Mouse (Mus musculus) layer of hippocampus, adult 8-10 months (tissue): ENCODE data around the gene Tmem238. TPM values are rescaled to one million over a fixed set of nuclear protein-coding genes. Genes with fewer than 3 reads are reported as not detected.
"Not testable (repeated sequence)": the region's sequence is repeated elsewhere in the genome, so short reads cannot be mapped to it uniquely, and the experiment has no call there.

Experiments used
- DNase-seq, 2 experiments: peaks; one replicate each; pipeline ENCODE4 v3.0.0; 2022; ENCODE audit warnings: low spot score in 2 of 2
- total RNA-seq, 4 experiments: library from RNA; stranded (reverse); gene quantifications; 2 replicates each; pipeline ENCODE4 v1.2.4; 2022

Tmem238 gene
- total RNA-seq, result 1 to 10 TPM; 1.2 to 3.7 (median 2.0) TPM

DNA sequence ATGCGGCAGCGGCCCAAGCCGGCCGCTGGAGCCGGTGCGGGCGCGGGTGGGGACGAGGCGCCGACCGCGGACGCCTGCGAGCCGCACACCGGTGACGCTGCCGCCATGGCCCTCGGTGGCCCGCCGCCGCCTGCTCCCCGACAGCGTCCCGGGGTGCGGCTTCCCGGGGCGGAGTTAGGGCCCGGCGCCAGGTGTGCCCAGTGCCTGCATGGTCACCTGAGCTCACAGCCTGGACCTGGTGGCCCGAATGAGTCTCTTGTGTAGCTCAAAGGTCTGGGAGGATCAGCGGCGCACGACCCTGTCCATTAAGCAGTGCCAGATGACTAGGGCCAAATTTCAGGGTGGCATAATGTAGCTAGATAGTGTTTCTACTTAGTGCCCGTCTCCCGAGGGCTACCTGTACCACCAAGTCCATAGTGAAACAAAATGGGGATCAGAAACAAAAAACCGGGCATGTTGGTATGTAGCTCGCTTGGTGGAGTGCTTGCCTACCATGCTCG, at the start of gene Tmem238:
Gene Tmem238, minus strand, starts transcription at position 221 of the 500 bp plus-strand sequence.
- no peak for DNase-seq

DNA sequence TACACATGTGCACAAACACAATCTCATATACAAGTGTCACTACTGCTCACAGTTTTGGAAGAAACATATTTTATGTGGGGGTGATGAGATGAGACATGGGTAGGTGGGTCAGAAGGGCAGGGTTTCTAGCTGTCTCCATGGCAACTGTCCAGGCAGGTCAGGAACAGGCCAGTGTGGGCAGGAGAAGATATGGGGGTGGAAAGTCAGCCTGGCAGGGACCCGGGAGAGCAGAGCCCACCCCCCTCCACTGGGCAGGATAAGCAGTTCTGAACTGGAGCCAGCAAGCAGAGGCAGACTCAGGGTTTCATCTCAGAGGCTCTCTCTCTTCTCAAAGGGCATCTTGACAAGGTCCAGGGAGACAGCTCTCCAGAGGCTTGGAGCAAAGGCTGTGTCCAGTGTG, 48.2 kb upstream of the Tmem238 start:
- no peak for DNase-seq

DNA sequence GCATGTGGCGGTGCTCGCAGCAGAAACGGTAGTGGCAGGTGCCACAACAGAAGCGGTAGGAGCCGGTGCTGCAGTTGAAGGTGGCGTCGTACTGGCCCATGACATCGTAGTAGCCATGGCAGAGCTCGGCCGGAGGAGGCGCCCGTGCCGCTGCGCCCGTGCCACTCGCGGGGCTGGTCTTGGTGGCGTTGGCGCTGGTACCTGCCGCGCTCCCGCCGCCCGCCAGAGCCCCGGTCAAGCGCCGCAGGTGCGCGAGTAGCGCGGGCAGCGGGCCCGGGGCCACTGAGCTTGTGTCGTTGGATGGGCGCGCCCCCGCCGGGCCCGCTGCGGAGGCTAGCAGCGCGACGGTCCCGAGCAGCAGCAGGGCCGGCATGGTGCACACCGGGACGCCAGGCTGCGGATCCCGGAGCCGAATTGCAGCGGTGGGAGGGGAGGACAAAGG, 46.9 kb upstream of the Tmem238 start:
- DNase-seq, result no peak

DNA sequence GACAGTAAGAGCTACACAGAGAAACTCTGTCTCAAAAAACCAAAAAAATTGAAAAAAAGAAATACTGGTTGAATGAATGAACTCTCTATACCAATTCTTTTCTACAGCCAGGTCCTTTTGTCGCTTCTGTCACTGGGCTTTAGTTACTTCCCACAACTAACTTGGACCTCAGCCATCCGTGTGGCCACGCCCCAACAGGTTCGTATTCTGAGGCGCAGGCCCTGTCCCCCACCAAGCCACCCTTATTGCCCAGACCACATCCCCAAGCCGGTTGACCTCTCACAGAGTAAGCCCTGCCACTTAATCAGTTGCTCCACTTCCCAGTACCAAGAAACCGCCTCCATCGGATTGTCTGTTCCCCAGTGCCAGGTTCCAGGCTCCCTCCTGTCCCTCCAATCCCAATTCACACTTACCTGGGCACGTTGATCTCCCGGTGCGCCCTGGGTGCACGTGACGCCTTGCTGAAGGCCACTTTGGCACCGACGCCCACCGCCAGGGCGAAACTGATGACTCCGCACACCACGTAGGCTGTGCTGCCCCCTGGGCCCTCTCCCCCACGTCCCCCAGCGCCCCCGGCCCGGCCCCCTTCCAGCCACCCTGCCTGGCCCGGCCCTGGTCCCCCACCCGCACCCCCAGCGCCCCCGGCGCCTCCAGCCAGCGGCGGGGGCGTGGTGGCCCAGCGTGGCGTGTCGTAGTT, 46.3 kb upstream of the Tmem238 start:
- no peak for DNase-seq

DNA sequence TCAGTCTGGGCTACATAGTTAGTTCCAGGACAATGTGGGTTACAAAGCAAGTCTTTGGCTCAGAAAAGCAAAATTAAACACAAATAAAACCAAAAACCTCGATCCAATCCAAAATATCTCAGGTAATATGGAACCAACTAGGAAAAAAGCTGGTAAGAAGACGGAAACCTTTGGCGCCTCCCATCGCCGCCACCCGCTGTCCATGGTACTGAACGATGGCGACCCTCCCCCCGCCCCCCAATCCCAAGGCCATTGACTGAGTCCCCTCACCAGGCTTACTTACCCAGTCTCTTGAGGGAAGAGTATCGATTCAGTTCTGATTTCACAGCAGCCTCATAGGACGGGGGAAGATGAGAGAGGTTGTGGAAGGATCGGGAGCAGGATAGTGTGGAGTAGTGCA, 41.0 kb upstream of the Tmem238 start:
- DNase-seq, result no peak

DNA sequence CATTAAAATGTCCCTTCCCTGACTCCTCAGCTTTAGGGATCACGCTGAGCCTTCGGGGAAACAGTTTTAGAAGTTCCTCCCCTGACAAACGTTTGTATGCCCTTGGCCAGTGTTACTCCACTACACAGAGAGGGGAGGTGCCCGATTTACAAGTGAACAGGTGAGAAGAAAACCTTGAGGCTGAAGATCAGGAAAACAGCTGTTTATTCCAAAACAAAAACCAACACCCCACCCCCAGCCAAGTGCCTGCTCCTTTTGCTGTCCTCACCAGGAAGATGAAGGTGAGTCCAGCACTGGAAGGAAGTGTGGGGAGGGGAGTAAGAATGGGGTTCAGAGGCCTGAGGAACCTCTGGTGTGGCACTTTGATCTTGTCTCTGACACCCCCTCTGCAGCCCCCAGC, 35.9 kb upstream of the Tmem238 start:
- DNase-seq, result no peak

DNA sequence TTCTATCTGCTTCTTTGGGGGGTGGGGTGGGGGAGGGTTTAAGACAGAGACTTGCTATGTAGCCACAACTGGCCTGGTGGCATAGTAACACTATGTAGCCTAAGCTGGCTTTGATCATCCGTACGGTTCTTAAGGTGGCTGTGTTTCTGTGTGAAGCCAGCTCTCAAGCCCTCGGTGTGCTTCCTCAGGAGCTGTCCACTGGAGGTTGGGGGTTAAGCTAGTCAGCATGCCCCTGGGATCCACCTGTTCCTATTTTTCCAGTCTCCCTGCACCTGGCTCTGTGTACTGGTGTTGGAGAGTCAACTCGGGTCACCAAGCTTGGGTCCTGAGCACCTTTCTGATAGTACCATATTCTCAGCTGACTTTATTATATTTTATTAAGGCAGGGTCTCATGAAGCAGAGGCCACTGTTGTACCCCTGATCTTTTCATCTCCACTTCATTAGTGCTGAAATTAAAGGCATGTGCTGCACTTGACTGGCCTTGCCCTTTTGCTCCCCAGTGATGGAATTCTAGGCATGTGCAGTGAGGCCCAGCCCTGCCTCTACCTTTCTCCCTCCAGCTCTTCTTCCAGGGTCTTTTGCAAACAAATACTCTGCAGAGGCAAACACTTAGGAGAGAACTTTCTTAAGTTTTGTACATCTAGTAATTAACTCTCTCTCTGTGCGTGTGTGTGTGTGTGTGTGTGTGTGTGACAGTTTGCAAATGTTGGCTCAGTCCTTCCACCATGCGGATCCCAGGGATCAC, 32.9 kb upstream of the Tmem238 start:
- no peak for DNase-seq

DNA sequence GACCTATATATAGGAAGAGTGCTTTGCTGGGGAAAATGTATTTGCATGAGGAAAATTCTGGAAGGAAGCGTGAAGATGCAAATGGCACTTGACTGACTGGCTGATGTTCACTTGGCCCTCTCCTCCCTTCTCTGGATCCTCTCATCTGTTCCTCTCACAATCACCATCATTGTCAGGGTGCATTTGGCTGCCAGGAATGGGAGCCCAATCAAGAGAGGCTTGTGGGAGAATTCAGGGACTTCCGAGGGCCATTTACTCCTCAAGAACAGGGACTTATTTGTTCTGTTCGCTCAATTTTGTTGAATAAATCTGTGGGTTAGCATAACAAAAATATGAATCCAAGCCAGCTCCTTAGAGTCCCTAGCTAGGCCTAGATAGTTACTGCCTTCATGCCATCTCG, 32.2 kb upstream of the Tmem238 start:
- DNase-seq, result peak in 1 of 2 experiments; percentile 65

DNA sequence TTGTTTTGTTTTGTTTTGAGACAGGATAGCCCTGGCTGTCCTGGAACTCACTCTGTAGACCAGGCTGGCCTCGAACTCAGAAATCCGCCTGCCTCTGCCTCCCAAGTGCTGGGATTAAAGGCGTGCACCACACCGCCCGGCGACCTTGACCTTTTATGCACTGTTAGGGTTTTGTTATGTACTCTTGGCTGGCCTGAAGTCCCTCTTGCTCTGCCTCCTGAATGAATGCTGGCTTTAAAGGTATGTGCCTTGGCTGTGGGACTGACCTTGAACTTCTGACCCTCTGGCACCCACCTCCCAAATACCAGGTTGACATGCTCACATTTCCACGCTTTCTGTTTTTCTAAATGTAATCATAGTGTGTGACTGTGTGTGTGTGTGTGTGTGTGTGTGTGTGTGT, 31.5 kb upstream of the Tmem238 start:
- not testable (repeated sequence) for DNase-seq

DNA sequence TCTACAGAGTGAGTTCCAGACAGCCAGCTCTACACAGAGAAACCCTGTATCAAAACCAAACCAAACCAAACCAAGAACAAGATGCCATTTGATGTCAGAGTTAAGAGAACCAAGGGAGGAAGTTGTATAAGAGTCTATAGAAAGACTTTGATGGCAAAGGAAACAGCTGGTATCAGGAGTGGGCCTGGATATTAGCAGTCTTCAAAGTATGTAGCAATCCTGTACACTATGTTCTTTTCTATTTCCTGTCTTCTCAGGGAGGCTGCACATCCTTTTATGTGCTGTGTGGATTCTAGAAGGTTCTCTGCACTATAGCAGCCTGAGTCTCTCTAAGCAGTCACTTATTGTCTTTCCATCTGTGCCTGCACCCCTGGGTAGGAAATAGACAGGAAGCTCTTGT, 27.1 kb upstream of the Tmem238 start:
- DNase-seq, result no peak

DNA sequence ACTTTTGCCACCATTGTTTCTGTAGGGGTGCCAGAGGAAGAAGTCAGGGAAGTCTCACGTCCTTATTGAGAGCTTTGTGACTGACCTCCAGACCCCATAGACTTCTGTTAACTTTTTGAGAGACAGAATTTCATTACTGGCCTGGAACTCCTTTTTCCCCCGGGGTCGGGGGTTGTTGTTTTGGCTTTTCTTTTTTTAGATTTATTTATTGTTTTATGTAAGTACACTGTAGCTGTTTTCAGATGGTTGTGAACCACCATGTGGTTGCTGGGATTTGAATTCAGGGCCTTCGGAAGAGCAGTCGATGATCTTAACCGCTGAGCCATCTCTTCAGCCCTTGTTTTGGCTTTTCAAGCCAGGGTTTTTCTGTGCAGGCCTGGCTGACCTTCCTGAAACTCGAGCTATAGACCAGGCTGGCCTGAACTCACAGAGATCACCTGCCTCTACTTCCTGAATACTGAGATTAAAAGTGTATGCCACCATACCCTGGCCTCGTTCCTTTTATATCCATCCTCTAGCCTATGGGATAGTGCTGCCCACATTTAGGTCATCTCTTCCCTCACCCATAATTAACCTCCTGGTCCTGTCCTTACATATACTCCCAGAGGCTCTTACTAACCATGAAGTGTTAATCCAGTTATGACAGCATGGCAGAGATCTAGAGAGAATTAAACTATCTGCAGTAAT, 23.8 kb upstream of the Tmem238 start:
- DNase-seq, result no peak

DNA sequence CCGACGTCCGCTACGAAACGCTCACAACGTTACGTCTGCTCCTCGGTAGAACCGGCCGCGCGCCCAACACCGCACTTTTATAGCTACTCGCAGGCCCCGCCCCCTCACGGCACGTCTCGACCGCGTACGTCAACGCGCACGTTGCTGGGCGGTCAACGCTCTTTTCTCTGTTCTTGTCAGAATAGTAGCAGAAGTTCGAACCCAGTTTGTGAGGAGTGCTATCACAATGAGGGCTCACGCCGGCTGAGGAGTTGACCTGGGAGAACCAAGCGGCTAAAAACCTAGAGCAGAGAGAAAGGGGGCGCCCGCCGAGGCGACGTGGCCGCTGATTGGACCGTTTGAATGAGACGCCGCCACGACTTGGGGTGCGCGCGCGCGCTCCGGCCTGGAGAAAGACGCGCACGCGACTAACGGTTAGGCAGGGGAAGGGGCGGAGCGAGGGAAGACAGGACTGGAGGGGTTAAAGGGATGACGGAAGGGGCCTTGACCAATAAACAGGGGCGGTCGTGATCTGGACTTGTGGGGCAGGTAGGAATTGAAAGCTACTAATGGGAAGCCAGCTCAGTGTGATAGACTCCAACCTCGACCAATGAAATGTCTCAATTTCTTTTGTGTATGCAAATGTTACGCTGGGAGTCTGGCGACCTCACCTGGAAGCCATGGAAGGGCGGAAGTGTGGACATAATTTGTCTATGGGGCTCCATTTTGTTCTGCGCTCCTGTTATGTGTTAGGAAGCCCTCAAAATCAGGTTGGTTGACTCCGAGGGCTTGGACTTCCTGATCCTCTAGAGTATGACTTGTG, 23.0 kb upstream of the Tmem238 start, which contains the start of gene Ube2s:
Gene Ube2s, minus strand, starts transcription at position 288 of the 802 bp plus-strand sequence.
- DNase-seq, result peak; percentile 98 to 99

DNA sequence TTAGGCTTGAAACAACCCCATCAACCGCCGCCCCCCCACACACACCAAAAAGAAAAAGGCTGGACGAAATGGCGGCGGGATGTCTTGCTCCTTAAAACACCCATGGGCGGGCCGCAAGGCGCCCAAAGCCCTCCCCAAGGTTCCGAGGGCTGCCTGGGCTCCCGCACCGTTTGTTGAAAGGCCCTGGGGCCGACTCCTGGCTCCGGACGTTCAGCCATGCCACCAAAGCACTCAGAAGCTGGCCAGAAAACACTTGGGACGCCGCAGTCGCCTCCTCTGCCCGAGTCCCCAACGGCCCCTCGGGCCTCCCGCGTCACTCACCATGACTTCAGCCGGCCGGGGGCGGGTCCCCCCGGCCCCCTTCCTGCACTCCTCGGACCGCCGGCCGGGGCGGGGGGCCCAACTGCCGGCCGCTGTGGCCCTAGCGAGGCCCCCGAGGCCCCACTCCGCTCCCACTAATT, 22.4 kb upstream of the Tmem238 start:
- DNase-seq, result peak in 1 of 2 experiments; percentile 49

DNA sequence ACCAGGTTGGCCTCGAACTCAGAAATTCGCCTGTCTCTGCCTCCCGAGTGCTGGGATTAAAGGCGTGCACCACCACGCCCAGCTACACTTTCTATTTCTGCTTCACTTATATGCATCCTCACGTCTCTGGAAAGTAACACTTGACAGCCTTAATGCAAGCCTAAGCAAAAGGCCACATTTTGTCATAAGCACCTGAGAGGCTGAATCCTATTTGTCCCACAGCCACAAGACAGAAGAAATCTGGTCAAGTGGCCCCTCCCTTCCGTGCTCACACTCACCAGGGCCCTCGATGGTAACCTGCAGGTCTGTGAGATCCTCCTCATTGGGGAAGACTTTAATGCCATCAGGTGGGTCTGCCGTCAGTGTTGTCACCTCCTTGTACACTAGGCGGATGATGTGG, 21.7 kb upstream of the Tmem238 start:
- not testable (repeated sequence) for DNase-seq

DNA sequence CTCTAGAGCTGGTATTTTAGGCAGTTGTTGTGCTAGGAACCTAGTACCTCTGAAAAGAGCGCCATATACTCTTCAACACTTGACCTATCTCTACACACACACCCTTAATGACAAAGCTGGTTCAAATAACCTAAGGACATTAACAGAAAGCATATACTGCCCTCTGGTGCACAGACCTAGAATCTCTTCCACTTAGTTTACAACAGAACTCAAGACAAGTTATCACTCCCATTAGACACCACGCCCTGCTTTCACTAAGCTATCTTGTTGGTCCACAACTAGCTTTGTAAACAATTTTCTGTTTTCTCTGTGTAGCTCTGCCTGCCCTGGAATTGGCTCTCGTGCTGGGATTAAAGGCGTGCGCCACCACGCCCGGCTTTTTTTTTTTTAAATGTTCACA, 17.3 kb upstream of the Tmem238 start:
- no peak for DNase-seq

DNA sequence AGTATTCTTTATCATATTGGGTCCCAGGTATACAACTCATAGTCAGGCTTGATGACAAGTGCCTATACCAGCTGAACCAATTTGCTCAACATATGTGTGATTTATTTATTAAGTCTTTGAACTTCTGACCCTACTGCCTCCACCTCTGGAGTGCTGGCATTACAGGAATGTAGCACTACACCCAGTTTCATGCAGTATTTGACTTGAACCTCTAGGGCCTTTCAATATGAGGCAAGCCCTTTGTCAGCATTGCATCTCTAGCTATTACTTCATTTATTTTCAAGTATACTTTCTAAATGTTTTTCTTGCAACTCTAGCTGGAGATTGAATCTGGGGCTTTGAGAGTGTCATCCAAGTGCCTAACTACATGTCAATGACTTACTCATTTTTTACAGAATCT, 12.8 kb upstream of the Tmem238 start:
- no peak for DNase-seq

DNA sequence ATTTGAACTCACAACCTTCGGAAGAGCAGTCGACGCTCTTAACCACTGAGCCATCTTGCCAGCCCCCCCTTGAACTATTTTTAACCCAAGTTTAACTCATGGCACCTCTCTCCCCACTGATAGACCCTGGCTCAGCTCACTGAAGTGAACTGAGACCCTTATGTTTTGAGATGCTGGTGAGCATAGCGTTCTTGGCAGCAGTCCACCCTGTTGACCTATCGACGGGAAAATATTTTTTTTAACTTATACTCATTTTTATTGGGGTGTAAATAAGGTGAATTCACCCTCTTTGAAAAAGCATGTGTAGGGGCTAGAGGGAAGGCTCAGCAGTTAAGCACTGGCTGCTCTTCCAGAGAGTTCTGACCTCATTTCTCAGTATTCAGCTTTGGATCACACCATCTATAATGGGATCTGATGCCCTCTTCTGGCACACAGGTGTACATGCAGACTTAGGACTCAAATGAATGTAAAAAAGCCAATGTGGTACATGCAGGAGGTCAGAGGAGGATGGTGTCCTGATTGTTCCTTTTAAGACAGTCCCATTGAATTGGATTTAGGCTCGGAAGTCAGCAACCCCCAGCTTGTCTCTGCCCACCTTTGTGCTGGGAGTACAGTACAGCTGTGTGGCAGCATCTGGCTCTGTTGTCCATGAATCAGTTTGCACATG, 6.4 kb upstream of the Tmem238 start:
- DNase-seq, result no peak

DNA sequence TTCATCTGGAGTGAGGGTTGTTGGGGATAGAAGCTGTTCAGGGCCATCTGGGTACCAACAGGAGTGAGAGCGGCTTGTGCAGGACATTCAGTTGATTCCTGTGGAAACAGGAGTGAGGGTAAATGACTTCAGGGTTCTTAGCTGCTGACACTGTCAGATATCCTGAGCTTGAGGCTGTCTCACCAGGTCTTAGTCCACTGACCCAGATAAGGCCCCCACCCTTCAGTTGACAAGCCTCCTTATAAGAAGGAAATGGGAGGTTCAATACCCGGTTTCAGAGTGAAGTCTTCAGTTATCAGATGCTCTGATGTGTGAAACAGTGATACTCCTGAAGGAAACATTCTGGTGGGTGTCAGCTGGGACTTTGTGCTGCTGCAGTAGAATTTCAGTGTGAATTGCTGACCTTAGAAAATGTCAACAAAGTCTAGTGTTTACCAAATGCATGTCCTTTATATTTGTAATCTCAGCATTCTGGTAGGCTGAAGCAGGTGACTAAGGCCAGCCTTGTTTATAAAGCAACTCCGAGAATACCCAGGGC, 5.2 kb upstream of the Tmem238 start:
- DNase-seq, result no peak

DNA sequence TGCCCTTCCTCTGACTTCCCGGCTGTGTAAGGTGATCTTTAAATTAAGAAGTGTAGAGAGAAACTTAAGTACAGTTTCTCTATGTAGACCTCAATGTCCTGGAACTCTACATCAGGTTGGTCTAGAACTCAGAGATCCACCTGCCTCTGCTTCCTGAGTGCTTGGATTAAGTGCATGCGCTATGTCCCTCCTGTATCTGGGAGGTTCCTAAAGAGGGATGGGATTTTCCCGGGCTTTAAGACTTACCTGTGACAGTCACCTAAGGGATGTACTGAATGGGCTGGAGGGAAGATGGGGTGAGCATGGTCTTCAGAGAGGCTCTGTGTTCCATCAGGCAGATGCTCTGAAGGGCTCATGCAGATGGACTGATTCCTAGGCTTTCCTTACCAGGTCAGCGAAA, 4.2 kb upstream of the Tmem238 start:
- DNase-seq, result no peak

DNA sequence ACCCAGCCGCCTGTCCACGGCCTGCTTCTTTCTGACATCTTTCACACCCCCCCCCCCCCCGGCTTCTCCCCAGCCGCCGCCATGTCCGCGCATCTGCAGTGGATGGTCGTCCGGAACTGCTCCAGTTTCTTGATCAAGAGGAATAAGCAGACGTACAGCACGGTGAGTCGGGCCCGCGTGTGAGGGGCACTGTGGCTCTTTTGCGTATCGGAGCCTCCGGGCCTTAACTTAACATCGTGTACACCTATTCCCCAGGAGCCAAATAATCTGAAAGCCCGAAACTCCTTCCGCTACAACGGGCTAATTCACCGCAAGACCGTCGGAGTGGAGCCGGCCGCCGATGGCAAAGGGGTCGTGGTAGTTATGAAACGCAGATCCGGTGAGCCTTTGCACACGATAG, 3.8 kb upstream of the Tmem238 start:
- peak in 1 of 2 experiments; percentile 19 for DNase-seq
